Mouse (Mus musculus): ENCODE results near the gene Shc3. TPM values are rescaled to one million over a fixed set of nuclear protein-coding genes. Genes with fewer than 3 reads are reported as not detected.

Gene Shc3
- polyA plus RNA-seq, 1 experiment from 2014 or later: not detected

- H3K27ac ChIP-seq (ENCODE audit: low read length): no peak overlapping the region
- no peaks in the 10 kb centered on the region for H3K36me3 ChIP-seq (ENCODE audit: control insufficient read depth, insufficient read depth, low read length)
- 78% methylated on average over 11 of the region's 11 CpGs for WGBS
- H3K9me3 ChIP-seq (ENCODE audit: control insufficient read depth, low read length): no peaks in the 10 kb centered on the region
- H3K4me3 ChIP-seq (ENCODE audit: low read length): no peak overlapping the region
- no peak for ATAC-seq (ENCODE audit: low read depth)
- no peak overlapping the region for H3K4me2 ChIP-seq (ENCODE audit: low read depth, low read length)
- H3K27me3 ChIP-seq (ENCODE audit: control insufficient read depth, insufficient read depth, low read depth, low read length): no peaks in the 10 kb centered on the region
- no peaks in the 10 kb centered on the region for H3K4me1 ChIP-seq (replicated peaks; ENCODE audit: control insufficient read depth, insufficient read depth, low read length)
- H3K9ac ChIP-seq (ENCODE audit: low read length): no peak overlapping the region
Measured at GRCm38 (mm10) chr13:51553343-51553742, 15.9 kb downstream of the Shc3 start.

DNA sequence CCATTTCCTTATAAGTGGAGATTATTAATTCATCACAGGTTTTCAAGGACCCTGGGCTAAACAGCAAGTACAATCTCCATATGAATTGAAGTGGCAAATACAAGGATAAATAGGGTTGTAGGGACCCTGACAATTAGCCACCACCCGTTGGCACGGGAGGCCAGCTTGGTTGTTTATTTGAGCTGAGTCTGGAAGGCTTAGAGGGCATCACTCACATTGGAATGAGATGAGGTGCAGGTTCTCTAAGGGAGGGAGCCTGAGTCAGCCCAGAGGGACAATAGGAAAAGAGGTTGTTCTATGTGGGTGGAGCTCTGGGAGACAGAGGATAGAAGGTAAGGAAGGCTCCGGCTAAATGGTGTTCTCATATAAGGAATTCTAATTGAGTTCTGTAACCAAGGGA lies 17.0 kb downstream of the Shc3 start:
- 44% methylated on average over 3 of the region's 3 CpGs for WGBS
- no peak for ATAC-seq (ENCODE audit: low read depth)
- Histone ChIP-seq H3K36me3 (ENCODE audit: control insufficient read depth, insufficient read depth, low read length) (no peaks in the 10 kb centered on the region), H3K4me1 (replicated peaks; ENCODE audit: control insufficient read depth, insufficient read depth, low read length) (no peaks in the 10 kb centered on the region), H3K9me3 (ENCODE audit: control insufficient read depth, low read length) (no peaks in the 10 kb centered on the region), H3K9ac (ENCODE audit: low read length) (no peak overlapping the region), H3K27ac (ENCODE audit: low read length) (no peak overlapping the region), H3K4me2 (ENCODE audit: low read depth, low read length) (no peak overlapping the region), H3K27me3 (ENCODE audit: control insufficient read depth, insufficient read depth, low read depth, low read length) (no peaks in the 10 kb centered on the region), H3K4me3 (ENCODE audit: low read length) (no peak overlapping the region)

DNA sequence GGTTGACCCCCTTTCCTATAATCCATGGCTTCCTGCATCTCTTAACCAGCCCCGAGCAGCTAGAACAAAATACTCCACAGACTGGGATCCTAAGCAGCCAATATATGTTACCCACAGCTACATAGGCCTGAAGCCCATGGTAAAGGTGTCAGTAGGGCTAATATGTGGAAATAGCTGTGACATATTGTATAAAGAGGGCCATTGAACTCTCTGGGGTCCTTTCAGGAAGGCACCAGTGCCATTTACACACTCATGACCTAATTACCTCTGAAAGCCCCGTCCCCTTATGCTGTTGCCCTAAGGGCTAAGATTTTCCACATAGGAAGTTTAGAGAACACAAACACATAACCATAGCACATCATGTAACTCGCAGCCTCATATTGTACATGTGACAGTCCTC lies 17.4 kb downstream of the Shc3 start:
- Histone ChIP-seq H3K9me3 (ENCODE audit: control insufficient read depth, low read length) (no peaks in the 10 kb centered on the region), H3K36me3 (ENCODE audit: control insufficient read depth, insufficient read depth, low read length) (no peaks in the 10 kb centered on the region), H3K27ac (ENCODE audit: low read length) (no peak overlapping the region), H3K4me1 (replicated peaks; ENCODE audit: control insufficient read depth, insufficient read depth, low read length) (no peaks in the 10 kb centered on the region), H3K4me3 (ENCODE audit: low read length) (no peak overlapping the region), H3K27me3 (ENCODE audit: control insufficient read depth, insufficient read depth, low read depth, low read length) (no peaks in the 10 kb centered on the region), H3K9ac (ENCODE audit: low read length) (no peak overlapping the region), H3K4me2 (ENCODE audit: low read depth, low read length) (no peak overlapping the region)
- 80% methylated on average over 3 of the region's 3 CpGs for WGBS
- no peak for ATAC-seq (ENCODE audit: low read depth)

GRCm38 (mm10) chr13:51539816-51540215 lies 29.4 kb downstream of the Shc3 start:
- H3K27me3 ChIP-seq (ENCODE audit: control insufficient read depth, insufficient read depth, low read depth, low read length): no peaks in the 10 kb centered on the region
- WGBS: 79% methylated on average over 8 of the region's 8 CpGs
- H3K4me1 ChIP-seq (replicated peaks; ENCODE audit: control insufficient read depth, insufficient read depth, low read length): no peaks in the 10 kb centered on the region
- H3K4me2 ChIP-seq (ENCODE audit: low read depth, low read length): no peak overlapping the region
- H3K4me3 ChIP-seq (ENCODE audit: low read length): no peak overlapping the region
- ATAC-seq (ENCODE audit: low read depth): no peak
- no peaks in the 10 kb centered on the region for H3K36me3 ChIP-seq (ENCODE audit: control insufficient read depth, insufficient read depth, low read length)
- H3K27ac ChIP-seq (ENCODE audit: low read length): no peak overlapping the region
- no peaks in the 10 kb centered on the region for H3K9me3 ChIP-seq (ENCODE audit: control insufficient read depth, low read length)
- no peak overlapping the region for H3K9ac ChIP-seq (ENCODE audit: low read length)

- ATAC-seq (ENCODE audit: low read depth): no peak
- H3K27ac ChIP-seq (ENCODE audit: low read length): no peak overlapping the region
Measured at GRCm38 (mm10) chr13:51535326-51535725, 33.9 kb downstream of the Shc3 start.

DNA sequence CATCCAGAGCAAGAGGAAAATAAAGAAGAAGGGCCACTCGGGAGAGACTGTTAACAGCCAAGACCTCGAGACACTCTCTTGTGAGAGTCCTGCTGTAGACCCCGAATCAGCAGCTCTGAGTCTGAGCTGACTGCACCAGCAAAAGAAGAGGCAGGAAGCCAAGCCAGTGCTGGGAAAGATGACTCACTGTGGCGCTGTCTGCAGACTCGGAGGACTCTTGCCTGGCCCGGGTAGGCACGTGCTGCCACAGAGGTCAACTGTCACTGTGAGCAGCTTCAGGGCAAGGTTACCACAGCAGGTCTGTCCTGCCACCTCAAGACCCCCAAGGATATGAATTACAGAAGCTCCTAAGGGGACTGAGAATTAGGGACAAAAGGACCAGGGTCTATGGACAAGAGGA lies 42.7 kb downstream of the Shc3 start:
- no peak overlapping the region for H3K4me2 ChIP-seq (ENCODE audit: low read depth, low read length)
- no peaks in the 10 kb centered on the region for H3K36me3 ChIP-seq (ENCODE audit: control insufficient read depth, insufficient read depth, low read length)
- H3K4me3 ChIP-seq (ENCODE audit: low read length): no peak overlapping the region
- H3K27ac ChIP-seq (ENCODE audit: low read length): no peak overlapping the region
- no peaks in the 10 kb centered on the region for H3K27me3 ChIP-seq (ENCODE audit: control insufficient read depth, insufficient read depth, low read depth, low read length)
- no peaks in the 10 kb centered on the region for H3K4me1 ChIP-seq (replicated peaks; ENCODE audit: control insufficient read depth, insufficient read depth, low read length)
- H3K9ac ChIP-seq (ENCODE audit: low read length): no peak overlapping the region
- ATAC-seq (ENCODE audit: low read depth): no peak
- H3K9me3 ChIP-seq (ENCODE audit: control insufficient read depth, low read length): no peaks in the 10 kb centered on the region
- 21% methylated on average over 7 of the region's 7 CpGs for WGBS

More at GRCm38 (mm10) chr13:51535326-51535725, 33.9 kb downstream of the Shc3 start:
- WGBS: 83% methylated on average over 7 of the region's 7 CpGs
- no peak overlapping the region for H3K9ac ChIP-seq (ENCODE audit: low read length)
- no peaks in the 10 kb centered on the region for H3K9me3 ChIP-seq (ENCODE audit: control insufficient read depth, low read length)
- no peaks in the 10 kb centered on the region for H3K36me3 ChIP-seq (ENCODE audit: control insufficient read depth, insufficient read depth, low read length)
- H3K4me3 ChIP-seq (ENCODE audit: low read length): no peak overlapping the region
- no peak overlapping the region for H3K4me2 ChIP-seq (ENCODE audit: low read depth, low read length)
- H3K27me3 ChIP-seq (ENCODE audit: control insufficient read depth, insufficient read depth, low read depth, low read length): no peaks in the 10 kb centered on the region
- H3K4me1 ChIP-seq (replicated peaks; ENCODE audit: control insufficient read depth, insufficient read depth, low read length): no peaks in the 10 kb centered on the region

- no peak for ATAC-seq (ENCODE audit: low read depth)
- Histone ChIP-seq H3K4me2 (ENCODE audit: low read depth, low read length) (no peak overlapping the region), H3K27ac (ENCODE audit: low read length) (no peak overlapping the region), H3K4me3 (ENCODE audit: low read length) (no peak overlapping the region), H3K36me3 (ENCODE audit: control insufficient read depth, insufficient read depth, low read length) (no peaks in the 10 kb centered on the region), H3K9me3 (ENCODE audit: control insufficient read depth, low read length) (no peaks in the 10 kb centered on the region), H3K27me3 (ENCODE audit: control insufficient read depth, insufficient read depth, low read depth, low read length) (no peaks in the 10 kb centered on the region), H3K4me1 (replicated peaks; ENCODE audit: control insufficient read depth, insufficient read depth, low read length) (no peaks in the 10 kb centered on the region), H3K9ac (ENCODE audit: low read length) (no peak overlapping the region)
- 82% methylated on average over 4 of the region's 4 CpGs for WGBS
Measured at GRCm38 (mm10) chr13:51524316-51524715, 44.9 kb downstream of the Shc3 start.

GRCm38 (mm10) chr13:51523311-51523710 lies 45.9 kb downstream of the Shc3 start:
- Histone ChIP-seq H3K36me3 (ENCODE audit: control insufficient read depth, insufficient read depth, low read length) (no peaks in the 10 kb centered on the region), H3K4me3 (ENCODE audit: low read length) (no peak overlapping the region), H3K4me2 (ENCODE audit: low read depth, low read length) (no peak overlapping the region), H3K27ac (ENCODE audit: low read length) (no peak overlapping the region), H3K27me3 (ENCODE audit: control insufficient read depth, insufficient read depth, low read depth, low read length) (no peaks in the 10 kb centered on the region), H3K9ac (ENCODE audit: low read length) (no peak overlapping the region), H3K9me3 (ENCODE audit: control insufficient read depth, low read length) (no peaks in the 10 kb centered on the region), H3K4me1 (replicated peaks; ENCODE audit: control insufficient read depth, insufficient read depth, low read length) (no peaks in the 10 kb centered on the region)
- ATAC-seq (ENCODE audit: low read depth): no peak
- 91% methylated on average over 10 of the region's 10 CpGs for WGBS

GRCm38 (mm10) chr13:51518880-51519279 lies 50.3 kb downstream of the Shc3 start:
- H3K27me3 ChIP-seq (ENCODE audit: control insufficient read depth, insufficient read depth, low read depth, low read length): no peaks in the 10 kb centered on the region
- H3K4me1 ChIP-seq (replicated peaks; ENCODE audit: control insufficient read depth, insufficient read depth, low read length): no peaks in the 10 kb centered on the region
- WGBS: 87% methylated on average over 6 of the region's 6 CpGs
- no peaks in the 10 kb centered on the region for H3K36me3 ChIP-seq (ENCODE audit: control insufficient read depth, insufficient read depth, low read length)
- no peak overlapping the region for H3K4me2 ChIP-seq (ENCODE audit: low read depth, low read length)
- H3K9ac ChIP-seq (ENCODE audit: low read length): no peak overlapping the region
- H3K4me3 ChIP-seq (ENCODE audit: low read length): no peak overlapping the region
- no peak for ATAC-seq (ENCODE audit: low read depth)
- H3K9me3 ChIP-seq (ENCODE audit: control insufficient read depth, low read length): no peaks in the 10 kb centered on the region
- no peak overlapping the region for H3K27ac ChIP-seq (ENCODE audit: low read length)

GRCm38 (mm10) chr13:51517943-51518342 lies 51.3 kb downstream of the Shc3 start:
- no peaks in the 10 kb centered on the region for H3K27me3 ChIP-seq (ENCODE audit: control insufficient read depth, insufficient read depth, low read depth, low read length)
- 75% methylated on average over 4 of the region's 4 CpGs for WGBS
- no peaks in the 10 kb centered on the region for H3K9me3 ChIP-seq (ENCODE audit: control insufficient read depth, low read length)
- no peaks in the 10 kb centered on the region for H3K4me1 ChIP-seq (replicated peaks; ENCODE audit: control insufficient read depth, insufficient read depth, low read length)
- ATAC-seq (ENCODE audit: low read depth): no peak
- H3K27ac ChIP-seq (ENCODE audit: low read length): no peak overlapping the region
- H3K9ac ChIP-seq (ENCODE audit: low read length): no peak overlapping the region
- no peak overlapping the region for H3K4me3 ChIP-seq (ENCODE audit: low read length)
- H3K4me2 ChIP-seq (ENCODE audit: low read depth, low read length): no peak overlapping the region
- no peaks in the 10 kb centered on the region for H3K36me3 ChIP-seq (ENCODE audit: control insufficient read depth, insufficient read depth, low read length)
